In the genomic region with DNA sequence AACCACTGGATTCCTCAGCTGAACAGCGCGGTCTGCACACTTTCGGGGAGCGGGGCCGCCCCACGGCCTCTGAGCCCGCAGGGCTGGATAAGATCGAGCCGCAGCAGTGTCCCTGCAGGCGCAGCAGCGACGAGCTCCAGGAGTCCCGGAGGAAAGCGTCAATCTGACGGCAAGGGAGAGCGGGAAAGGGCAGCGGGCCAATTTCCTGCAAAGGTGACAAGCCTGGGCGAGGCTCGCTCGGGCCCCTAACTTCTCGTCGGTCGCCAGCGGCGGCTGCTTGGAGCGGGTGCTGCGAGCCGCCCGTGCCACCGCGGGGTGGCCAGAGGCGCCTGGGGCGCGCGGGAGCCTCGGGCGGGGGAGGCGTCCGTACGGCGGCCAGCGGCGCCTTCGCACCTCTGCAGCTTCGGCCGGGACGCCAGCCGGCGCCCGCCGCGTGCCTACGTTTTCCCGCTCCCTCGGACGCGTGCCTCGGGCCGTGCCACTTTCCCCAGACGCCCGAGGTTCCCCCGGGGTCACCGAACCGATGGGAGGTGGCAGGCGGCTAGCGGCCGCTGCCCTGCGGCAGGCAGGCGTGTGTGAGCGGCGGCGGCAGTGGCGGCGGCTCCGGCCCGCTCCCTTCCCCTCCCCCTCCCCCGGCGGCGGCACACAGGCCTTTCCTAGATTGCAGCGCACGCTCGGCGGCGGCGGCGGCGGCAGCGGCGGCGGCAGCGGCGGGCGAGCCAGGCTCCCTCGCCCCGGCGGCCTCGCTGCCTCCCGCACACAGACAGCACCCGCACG, we compare ENCODE assay signal across 8 mouse cellular contexts. TPM values are rescaled to one million over a fixed set of nuclear protein-coding genes. Genes with fewer than 3 reads are reported as not detected.
DNase-seq lines count a peak whose midpoint lies in the region; ATAC-seq and TF ChIP-seq lines count a peak whose summit lies in the region.

No protein-coding gene starts in this region.

- peak overlapping the region; percentile 65 for H3K4me2 ChIP-seq in forebrain, embryonic 12.5 days
- H3K4me2 ChIP-seq in liver, postnatal 0 days (ENCODE audit: low read depth, low read length): peak overlapping the region; percentile 78

- no peak for TF ChIP-seq EP300 in liver, postnatal 0 days (IDR thresholded peaks at IDR 0.05; ENCODE audit: low read depth)

- peak; percentile 15 for DNase-seq in CD4-positive helper T cell, adult 2 months (ENCODE audit: low read depth, low spot score)
- peak; percentile 55 to 65 for DNase-seq in heart, postnatal 14 days
- peak; percentile 65 to 76 for DNase-seq in kidney, postnatal 4 days
- DNase-seq in liver, postnatal 0 days: peak; percentile 44
- peak; percentile 10 for DNase-seq in ovary, postnatal 10 days (ENCODE audit: low spot score)
- peak; percentile 3 to 24 for DNase-seq in urinary bladder, adult 18-20 months (ENCODE audit: low spot score in 2 of 2)

- H3K9ac ChIP-seq in forebrain, embryonic 12.5 days: peak overlapping the region; percentile 71
- H3K9ac ChIP-seq in liver, postnatal 0 days (replicated peaks): no peak overlapping the region

- peaks cover 45% of the 10 kb centered on the region for H3K27me3 ChIP-seq in forebrain, embryonic 12.5 days
- peaks cover 54% of the 10 kb centered on the region for H3K27me3 ChIP-seq in liver, postnatal 0 days (ENCODE audit: insufficient read depth, low read length)

- no peak for TF ChIP-seq CTCF in bone marrow macrophage, adult 2 months (IDR thresholded peaks at IDR 0.05; ENCODE audit: low read depth, low read length)
- no peak for TF ChIP-seq CTCF in liver, postnatal 0 days (IDR thresholded peaks at IDR 0.05; ENCODE audit: low read depth)

- no peak for TF ChIP-seq POLR2A in bone marrow macrophage, adult 2 months (IDR thresholded peaks at IDR 0.05; ENCODE audit: borderline replicate concordance, low read depth, low read length)

- H3K9me3 ChIP-seq in forebrain, embryonic 12.5 days: 0 out of 2 replicates have a peak, but pooled peaks cover 3% of the 10 kb centered on the region
- no peaks in the 10 kb centered on the region for H3K9me3 ChIP-seq in liver, postnatal 0 days (ENCODE audit: low read length)

- no peak overlapping the region for H3K27ac ChIP-seq in bone marrow macrophage, adult 2 months (ENCODE audit: insufficient read depth, low read depth, low read length)
- peak overlapping the region; percentile 89 for H3K27ac ChIP-seq in forebrain, embryonic 12.5 days
- H3K27ac ChIP-seq in liver, postnatal 0 days (ENCODE audit: low read depth): no peak overlapping the region

- peak; percentile 73 for ATAC-seq in forebrain, embryonic 12.5 days (ENCODE audit: low FRiP score)
- ATAC-seq in liver, postnatal 0 days: peak; percentile 61

- intact Hi-C loops in heart, postnatal 14 days (cut with DNase I): loop anchor here (5.0 kb wide), 1 partner anchor 213 kb away; a partner anchor contains a TSS

- no peaks in the 10 kb centered on the region for H3K36me3 ChIP-seq in forebrain, embryonic 12.5 days (replicated peaks)
- no peaks in the 10 kb centered on the region for H3K36me3 ChIP-seq in liver, postnatal 0 days (replicated peaks; ENCODE audit: insufficient read depth, low read length)

- no peaks in the 10 kb centered on the region for H3K4me1 ChIP-seq in bone marrow macrophage, adult 2 months (ENCODE audit: control insufficient read depth, insufficient read depth, low read length)
- H3K4me1 ChIP-seq in forebrain, embryonic 12.5 days: no peaks in the 10 kb centered on the region
- H3K4me1 ChIP-seq in liver, postnatal 0 days (ENCODE audit: insufficient read depth): no peaks in the 10 kb centered on the region

- 23% methylated on average over 26 of the region's 100 CpGs for WGBS in forebrain, embryonic 12.5 days
- WGBS in liver, postnatal 0 days (ENCODE audit: insufficient replicate concordance): 26% methylated on average over 42 of the region's 100 CpGs

- peak overlapping the region; percentile 51 for H3K4me3 ChIP-seq in bone marrow macrophage, adult 2 months (ENCODE audit: insufficient read depth, low read length)
- peak overlapping the region; percentile 54 for H3K4me3 ChIP-seq in forebrain, embryonic 12.5 days (replicated peaks)
- peak overlapping the region; percentile 47 for H3K4me3 ChIP-seq in liver, postnatal 0 days (ENCODE audit: low read depth, low read length)

RNA-seq across cellular contexts. Expression of a gene that starts 1.2 kb away (rescaled TPM):
- not detected in 2 replicates for polyA plus RNA-seq in bone marrow macrophage, adult 2 months (2012; ENCODE audit: insufficient read depth, insufficient read length, missing spikeins)
- polyA plus RNA-seq in forebrain, embryonic 12.5 days (2016; fragmentation: Nextera tagmentation; extraction: Ambion mirVana): 4.0 and 4.1 TPM in 2 replicates
- total RNA-seq in heart, postnatal 14 days (2021): under 1 TPM; 0.50 to 0.61 TPM
- 0.06 and 0.07 TPM in 2 replicates for polyA plus RNA-seq in liver, postnatal 0 days (2015; fragmentation: Nextera tagmentation; extraction: Ambion mirVana)

Comparison
In these comparisons a context has a peak if more than half of its experiments do, and no peak if none do; other contexts are left out.
1. DNase-seq: peak in every context shown above with its lines; median percentile 70 in kidney, postnatal 4 days; 60 in heart, postnatal 14 days; 44 in liver, postnatal 0 days; 15 in CD4-positive helper T cell, adult 2 months; 14 in urinary bladder, adult 18-20 months; 10 in ovary, postnatal 10 days.